Mouse (Mus musculus) heart, adult 2 months (tissue): ENCODE results near the gene Slk. TPM values are rescaled to one million over a fixed set of nuclear protein-coding genes. Genes with fewer than 3 reads are reported as not detected.

Experiments
- DNase-seq, 2 experiments: peaks; one replicate each; pipeline ENCODE4 v3.0.0; 2021
- H3K27ac ChIP-seq: fragments of 200-600 bp; 2 replicates; pipeline ENCODE4 v1.8.1; 2022
- H3K27me3 ChIP-seq: fragments of 200-500 bp; 2 replicates; pipeline ENCODE4 v1.6.1; 2012; ENCODE audit warnings: mild to moderate bottlenecking, low read length, inconsistent platforms, mixed read lengths; ENCODE audit not compliant: control insufficient read depth, insufficient read depth
- H3K36me3 ChIP-seq: fragments of 200-500 bp; 2 replicates; pipeline ENCODE4 v1.6.1; 2012; ENCODE audit warnings: low read length, inconsistent platforms; ENCODE audit not compliant: control insufficient read depth, insufficient read depth
- H3K4me1 ChIP-seq: fragments of 200-500 bp; 2 replicates; pipeline ENCODE4 v1.6.1; 2011; ENCODE audit warnings: low read length; ENCODE audit not compliant: control insufficient read depth, insufficient read depth
- H3K4me3 ChIP-seq: fragments of 200-600 bp; 2 replicates; pipeline ENCODE4 v1.8.1; 2022
- H3K79me2 ChIP-seq: fragments of 200-500 bp; replicated peaks from 2 replicates; pipeline ENCODE4 v1.6.1; 2012; ENCODE audit warnings: mild to moderate bottlenecking, inconsistent platforms, low read length, moderate library complexity, mixed read lengths; ENCODE audit not compliant: control insufficient read depth, insufficient read depth
- H3K9ac ChIP-seq: fragments of 200-500 bp; 2 replicates; pipeline ENCODE4 v1.6.1; 2012; ENCODE audit warnings: low read depth, mild to moderate bottlenecking, control low read depth, inconsistent platforms, low read length, mixed read lengths
- CTCF ChIP-seq: fragments of 200-600 bp; IDR thresholded peaks from 2 replicates; pipeline ENCODE4 v1.8.1; 2022; ENCODE audit warnings: antibody characterized with exemption, mild to moderate bottlenecking, moderate library complexity
- EP300 ChIP-seq: fragments of 200-500 bp; IDR thresholded peaks from 2 replicates; pipeline ENCODE4 v1.6.1; 2011; ENCODE audit warnings: low read depth, low read length, control low read depth; ENCODE audit not compliant: insufficient read depth
- POLR2A ChIP-seq: fragments of 200-500 bp; IDR thresholded peaks from 2 replicates; pipeline ENCODE4 v1.6.1; 2011; ENCODE audit warnings: mild to moderate bottlenecking, low read depth, low read length, control low read depth; ENCODE audit not compliant: insufficient read depth
- WGBS: fragments of 180-500 bp; shearing (Covaris S2); methylation state at CpG from one replicate; pipeline ENCODE4 v1.1.7; 2018; 5-methylcytosine and 5-hydroxymethylcytosine counted together
- intact Hi-C: fragments of 180-260 bp; cut with DNase I; formaldehyde crosslinking; loops from one replicate; pipeline ENCODE4 v1.15.1; 2025
- polyA plus RNA-seq: library from polyadenylated mRNA; depleted of rRNA; stranded (reverse); fragments of >200 nt; gene quantifications from 2 replicates; pipeline ENCODE4 v1.2.3, GENCODE M21; 2012; rRNA removed
- total RNA-seq, 2 experiments: library from RNA; stranded (reverse); gene quantifications; 2 replicates each; pipeline ENCODE4 v1.2.3; 2021

The Slk gene
- total and polyA plus RNA-seq, 3 experiments: 14.4 to 95.3 (median 83.8) TPM

DNA sequence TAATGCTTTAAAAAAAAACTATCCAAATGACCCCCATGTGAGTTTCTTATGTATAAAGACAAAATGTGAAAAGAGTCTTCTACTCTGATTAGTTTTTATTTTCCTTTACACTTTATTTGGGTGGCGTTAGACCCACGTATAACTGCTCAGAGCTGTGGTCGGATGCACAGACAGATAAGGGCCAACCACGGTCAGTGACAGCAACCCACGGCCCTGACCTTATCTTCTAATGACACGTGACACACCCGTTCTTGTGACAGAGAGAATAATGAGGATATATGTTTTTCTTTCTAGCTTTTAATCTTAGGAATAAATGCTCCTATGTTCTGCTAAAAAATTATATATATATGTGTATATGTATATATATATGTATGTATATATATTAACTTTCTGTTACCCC, 110.1 kb downstream of the Slk start:
- Histone ChIP-seq H3K4me1 (no peaks in the 10 kb centered on the region), H3K27ac (no peak overlapping the region), H3K9ac (no peak overlapping the region), H3K36me3 (no peaks in the 10 kb centered on the region), H3K79me2 (no peaks in the 10 kb centered on the region), H3K4me3 (no peak overlapping the region), H3K27me3 (no peaks in the 10 kb centered on the region)
- WGBS: 60% methylated on average over 7 of the region's 7 CpGs
- intact Hi-C loops: no loop called here
- DNase-seq: no peak
- no peak for TF ChIP-seq POLR2A
- TF ChIP-seq EP300: no peak
- no peak for TF ChIP-seq CTCF

DNA sequence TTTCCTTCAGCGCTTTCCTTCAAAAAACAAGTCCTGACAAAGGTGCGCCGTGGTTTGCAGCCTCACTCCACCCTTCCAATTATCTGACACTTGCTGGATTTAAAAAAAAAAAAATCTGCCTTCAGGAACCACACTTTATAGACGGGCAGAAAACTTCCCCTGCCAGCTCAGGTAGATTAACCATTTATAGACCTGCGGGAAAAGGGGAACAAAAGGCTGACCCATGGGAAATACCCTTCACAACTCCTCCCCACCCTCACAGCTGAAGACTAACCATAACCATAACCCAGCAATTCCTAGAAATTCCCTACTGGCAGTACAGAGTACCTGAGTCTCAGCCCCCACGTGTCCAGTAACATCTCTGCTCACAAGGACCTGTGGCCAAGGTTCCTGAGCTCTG, 112.5 kb downstream of the Slk start, which contains the start of gene Col17a1:
TSS of gene Col17a1 (minus strand) at position 101 of the 400 bp plus-strand sequence.
- no peaks in the 10 kb centered on the region for H3K79me2 ChIP-seq
- H3K36me3 ChIP-seq: no peaks in the 10 kb centered on the region
- H3K27me3 ChIP-seq: no peaks in the 10 kb centered on the region
- intact Hi-C loops: no loop called here
- no peak within 1 kb of the TSS for H3K9ac ChIP-seq
- no peaks in the 10 kb centered on the region for H3K4me1 ChIP-seq
- H3K4me3 ChIP-seq: no peak within 1 kb of the TSS
- WGBS: 75% methylated on average over 6 of the region's 6 CpGs
- no peak for DNase-seq
- H3K27ac ChIP-seq: no peak within 1 kb of the TSS
- TF ChIP-seq POLR2A (no peak), CTCF (no peak), EP300 (no peak)

Other genes starting within 250 kb of the Slk start
- 10 to 100 TPM; 52.3 to 53.2 TPM for gene Sh3pxd2a, start 115.3 kb upstream of the Slk start, total RNA-seq
- gene Sh3pxd2a, start 115.3 kb upstream of the Slk start, polyA plus RNA-seq: 36.1 and 40.3 TPM in 2 replicates
- 10 to 100 TPM; 15.8 to 20.0 TPM for gene Stn1, start 42.2 kb upstream of the Slk start, total RNA-seq
- gene Stn1, start 42.2 kb upstream of the Slk start, polyA plus RNA-seq: 15.7 and 16.0 TPM in 2 replicates
- under 1 TPM in 1 of 2 experiments, not detected in 1; 0.18 TPM for gene Col17a1, start 112.4 kb downstream of the Slk start, total RNA-seq
- 0.03 and 0.37 TPM in 2 replicates for gene Col17a1, start 112.4 kb downstream of the Slk start, polyA plus RNA-seq
- 10 to 100 TPM; 62.8 to 67.7 TPM for gene Sfr1, start 152.0 kb downstream of the Slk start, total RNA-seq
- gene Sfr1, start 152.0 kb downstream of the Slk start, polyA plus RNA-seq: 56.1 and 83.0 TPM in 2 replicates